Mouse (Mus musculus) spleen, adult 2 months (tissue): Measurements from ENCODE around the gene 1700008O03Rik.

Experiments used
- CTCF ChIP-seq: fragments of 200-500 bp; IDR thresholded peaks from 2 replicates; pipeline ENCODE4 v1.5.1; 2011; ENCODE audit warnings: mild to moderate bottlenecking, inconsistent platforms; ENCODE audit not compliant: insufficient read depth, insufficient read length, insufficient replicate concordance; ENCODE audit errors: extremely low read depth
- POLR2A ChIP-seq: fragments of 200-500 bp; IDR thresholded peaks from 2 replicates; pipeline ENCODE4 v1.6.1; 2011; ENCODE audit warnings: low read depth, low read length, inconsistent platforms

DNA sequence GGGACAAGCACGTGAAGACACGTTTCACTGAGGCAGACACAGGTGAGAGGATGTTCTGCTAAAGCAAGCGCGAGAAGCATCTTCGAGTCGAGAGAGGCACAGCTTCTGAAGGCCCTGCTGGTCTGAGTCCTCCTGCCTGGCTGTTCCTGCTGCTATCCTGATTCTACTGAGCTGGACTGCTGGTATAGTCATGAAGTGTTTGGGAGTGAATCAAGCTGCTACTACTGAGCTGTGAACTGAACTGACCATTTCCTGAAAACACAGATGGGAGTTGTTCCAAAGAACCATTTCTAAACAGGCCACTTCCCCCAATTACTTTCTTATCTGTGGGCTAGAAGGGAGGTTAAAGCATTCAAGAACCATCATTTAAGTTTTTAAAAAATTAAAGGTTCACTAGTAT, 27.7 kb upstream of the 1700008O03Rik start:
- TF ChIP-seq CTCF, result no peak
- TF ChIP-seq POLR2A, result no peak
